Mouse (Mus musculus) limb, embryonic 10.5 days (tissue): ENCODE results near the gene Tnnt3. TPM values are rescaled to one million over a fixed set of nuclear protein-coding genes. Genes with fewer than 3 reads are reported as not detected.

Experiments used
- DNase-seq: peaks from one replicate; pipeline ENCODE4 v3.0.0-alpha.2; 2017; ENCODE audit warnings: low spot score
- H3K27ac ChIP-seq: fragments of 300-500 bp; sonication (generic); 2 replicates; pipeline ENCODE4 v1.5.1; 2016; ENCODE audit warnings: mild to moderate bottlenecking
- H3K27me3 ChIP-seq: fragments of 300-500 bp; sonication (generic); 2 replicates; pipeline ENCODE4 v1.6.1; 2016; ENCODE audit warnings: low read depth, mild to moderate bottlenecking; ENCODE audit not compliant: poor library complexity, severe bottlenecking
- H3K36me3 ChIP-seq: fragments of 300-500 bp; sonication (generic); 2 replicates; pipeline ENCODE4 v1.6.1; 2016; ENCODE audit warnings: mild to moderate bottlenecking, moderate library complexity
- H3K4me1 ChIP-seq: fragments of 300-500 bp; sonication (generic); 2 replicates; pipeline ENCODE4 v1.6.1; 2016
- H3K4me3 ChIP-seq: fragments of 300-500 bp; sonication (generic); 2 replicates; pipeline ENCODE4 v1.5.1; 2016; ENCODE audit warnings: mild to moderate bottlenecking, moderate library complexity
- H3K9me3 ChIP-seq: fragments of 300-500 bp; sonication (generic); replicated peaks from 2 replicates; pipeline ENCODE4 v1.6.1; 2016; ENCODE audit warnings: mild to moderate bottlenecking
- WGBS: fragments of 180-500 bp; shearing (Covaris S2); methylation state at CpG from one replicate; pipeline ENCODE4 v1.1.7; 2016; 5-methylcytosine and 5-hydroxymethylcytosine counted together
- polyA plus RNA-seq: library from polyadenylated mRNA; unstranded; fragments of >200 nt; fragmentation: Nextera tagmentation; extraction: Ambion mirVana; gene quantifications from 2 replicates; pipeline ENCODE4 v1.2.1, GENCODE M21; 2016

Gene Tnnt3
- polyA plus RNA-seq, 1 experiment from 2014 or later: 1.6 TPM

GRCm38 (mm10) chr7:142538291-142538690 lies 39.7 kb downstream of the Tnnt3 start:
- Histone ChIP-seq H3K36me3 (peaks cover 31% of the 10 kb centered on the region), H3K27ac (peak overlapping the region; percentile 92), H3K4me1 (peaks cover 88% of the 10 kb centered on the region), H3K27me3 (no peaks in the 10 kb centered on the region), H3K9me3 (no peaks in the 10 kb centered on the region), H3K4me3 (peak overlapping the region; percentile 28)
- no peak for DNase-seq
- 9% methylated on average over 4 of the region's 4 CpGs for WGBS

- H3K9me3 ChIP-seq: no peaks in the 10 kb centered on the region
- no peaks in the 10 kb centered on the region for H3K27me3 ChIP-seq
- 18% methylated on average over 6 of the region's 6 CpGs for WGBS
- peak overlapping the region; percentile 28; the same call in 1 of the 2 replicates for H3K4me3 ChIP-seq
- H3K36me3 ChIP-seq: peaks cover 31% of the 10 kb centered on the region
- H3K4me1 ChIP-seq: peaks cover 88% of the 10 kb centered on the region
- H3K27ac ChIP-seq: peak overlapping the region; percentile 92
- peak; percentile 47 for DNase-seq
Measured at GRCm38 (mm10) chr7:142538766-142539165, 40.1 kb downstream of the Tnnt3 start.

- WGBS: 35% methylated on average over 8 of the region's 8 CpGs
- peaks cover 88% of the 10 kb centered on the region for H3K4me1 ChIP-seq
- no peaks in the 10 kb centered on the region for H3K9me3 ChIP-seq
- H3K27ac ChIP-seq: peak overlapping the region; percentile 92
- no peaks in the 10 kb centered on the region for H3K27me3 ChIP-seq
- no peak for DNase-seq
- peaks cover 31% of the 10 kb centered on the region for H3K36me3 ChIP-seq
- H3K4me3 ChIP-seq: peak overlapping the region; percentile 11; the same call in 1 of the 2 replicates
Measured at GRCm38 (mm10) chr7:142539828-142540227, 41.2 kb downstream of the Tnnt3 start.

- Histone ChIP-seq H3K36me3 (peaks cover 15% of the 10 kb centered on the region; the same call in 1 of the 2 replicates), H3K27me3 (no peaks in the 10 kb centered on the region), H3K4me1 (peaks cover 100% of the 10 kb centered on the region), H3K27ac (peak overlapping the region; percentile 92), H3K9me3 (no peaks in the 10 kb centered on the region), H3K4me3 (peak overlapping the region; percentile 27)
- WGBS: 6% methylated on average over 11 of the region's 11 CpGs
- peak; percentile 73 for DNase-seq
Measured at GRCm38 (mm10) chr7:142542771-142543303, 44.2 kb downstream of the Tnnt3 start.

- WGBS: 19% methylated on average over 7 of the region's 7 CpGs
- no peaks in the 10 kb centered on the region for H3K27me3 ChIP-seq
- DNase-seq: peak; percentile 78
- H3K9me3 ChIP-seq: no peaks in the 10 kb centered on the region
- H3K36me3 ChIP-seq: 0 out of 2 replicates have a peak, but pooled peaks cover 7% of the 10 kb centered on the region
- H3K4me3 ChIP-seq: peak overlapping the region; percentile 11; the same call in 1 of the 2 replicates
- H3K27ac ChIP-seq: peak overlapping the region; percentile 92
- peaks cover 100% of the 10 kb centered on the region for H3K4me1 ChIP-seq
Measured at GRCm38 (mm10) chr7:142545967-142546366, 47.3 kb downstream of the Tnnt3 start.

GRCm38 (mm10) chr7:142547874-142548273 lies 49.2 kb downstream of the Tnnt3 start:
- WGBS: 8% methylated on average over 2 of the region's 2 CpGs
- Histone ChIP-seq H3K27me3 (no peaks in the 10 kb centered on the region), H3K9me3 (no peaks in the 10 kb centered on the region)

GRCm38 (mm10) chr7:142548706-142549105 lies 50.1 kb downstream of the Tnnt3 start:
- no peaks in the 10 kb centered on the region for H3K27me3 ChIP-seq
- H3K36me3 ChIP-seq: no peaks in the 10 kb centered on the region
- H3K27ac ChIP-seq: peak overlapping the region; percentile 92
- H3K9me3 ChIP-seq: no peaks in the 10 kb centered on the region
- 2% methylated on average over 6 of the region's 6 CpGs for WGBS
- peaks cover 100% of the 10 kb centered on the region for H3K4me1 ChIP-seq
- peak overlapping the region; percentile 12 for H3K4me3 ChIP-seq
- peak; percentile 88 for DNase-seq

More at GRCm38 (mm10) chr7:142547874-142548273, 49.2 kb downstream of the Tnnt3 start:
- DNase-seq: peak; percentile 83
- Histone ChIP-seq H3K4me3 (peak overlapping the region; percentile 12), H3K27ac (peak overlapping the region; percentile 92), H3K36me3 (no peaks in the 10 kb centered on the region), H3K4me1 (peaks cover 100% of the 10 kb centered on the region)

- peak overlapping the region; percentile 92 for H3K27ac ChIP-seq
- H3K4me1 ChIP-seq: peaks cover 100% of the 10 kb centered on the region
- no peak for DNase-seq
Measured at GRCm38 (mm10) chr7:142549941-142550763, 51.5 kb downstream of the Tnnt3 start.

GRCm38 (mm10) chr7:142550935-142551373 lies 52.3 kb downstream of the Tnnt3 start:
- no peak for DNase-seq
- H3K27ac ChIP-seq: peak overlapping the region; percentile 92

More at GRCm38 (mm10) chr7:142549941-142550763, 51.5 kb downstream of the Tnnt3 start:
- WGBS: 84% methylated on average over 10 of the region's 10 CpGs
- Histone ChIP-seq H3K4me3 (no peak overlapping the region; the same call in 1 of the 2 replicates), H3K36me3 (no peaks in the 10 kb centered on the region), H3K27me3 (no peaks in the 10 kb centered on the region), H3K9me3 (no peaks in the 10 kb centered on the region)

GRCm38 (mm10) chr7:142551691-142552090 lies 53.1 kb downstream of the Tnnt3 start:
- DNase-seq: no peak
- 93% methylated on average over 5 of the region's 5 CpGs for WGBS

More at GRCm38 (mm10) chr7:142550935-142551373, 52.3 kb downstream of the Tnnt3 start:
- 68% methylated on average over 14 of the region's 14 CpGs for WGBS
- Histone ChIP-seq H3K9me3 (no peaks in the 10 kb centered on the region), H3K4me3 (no peak overlapping the region), H3K36me3 (no peaks in the 10 kb centered on the region), H3K4me1 (peaks cover 100% of the 10 kb centered on the region), H3K27me3 (no peaks in the 10 kb centered on the region)

GRCm38 (mm10) chr7:142552591-142553416 lies 54.2 kb downstream of the Tnnt3 start:
- Histone ChIP-seq H3K4me3 (peak overlapping the region; percentile 26), H3K9me3 (no peaks in the 10 kb centered on the region), H3K4me1 (peaks cover 99% of the 10 kb centered on the region), H3K36me3 (no peaks in the 10 kb centered on the region), H3K27ac (peak overlapping the region; percentile 92), H3K27me3 (no peaks in the 10 kb centered on the region)
- peak; percentile 87 for DNase-seq
- WGBS: 4% methylated on average over 13 of the region's 13 CpGs

More at GRCm38 (mm10) chr7:142551691-142552090, 53.1 kb downstream of the Tnnt3 start:
- Histone ChIP-seq H3K4me1 (peaks cover 99% of the 10 kb centered on the region), H3K4me3 (no peak overlapping the region), H3K27ac (peak overlapping the region; percentile 92), H3K36me3 (no peaks in the 10 kb centered on the region), H3K9me3 (no peaks in the 10 kb centered on the region), H3K27me3 (no peaks in the 10 kb centered on the region)
